Mouse (Mus musculus): ENCODE results near the gene Ppp1r36. TPM values are rescaled to one million over a fixed set of nuclear protein-coding genes. Genes with fewer than 3 reads are reported as not detected.
"Not testable (repeated sequence)": the region's sequence is repeated elsewhere in the genome, so short reads cannot be mapped to it uniquely, and the experiment has no call there.

Ppp1r36 gene
- total and polyA plus RNA-seq, 3 experiments: not detected

DNA sequence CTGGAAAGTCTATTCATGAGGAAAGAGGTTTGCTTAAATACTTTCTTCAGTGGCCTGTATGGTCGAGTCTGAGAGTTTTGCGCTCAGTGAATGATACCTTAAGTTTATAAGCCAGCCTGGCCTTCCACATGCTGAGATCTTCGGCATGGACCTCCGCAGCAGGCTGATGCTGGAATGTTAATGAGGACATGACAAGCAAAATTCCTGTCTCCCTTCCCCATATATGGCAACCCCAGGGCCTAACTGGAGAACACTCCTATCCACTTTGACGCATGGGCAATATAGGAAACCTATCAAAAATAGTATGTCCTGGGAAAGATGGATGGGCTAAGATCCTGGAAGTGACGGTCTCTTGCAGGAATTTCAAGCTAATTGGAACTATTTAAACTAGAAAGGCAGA lies 30.8 kb downstream of the Ppp1r36 start:
- Histone ChIP-seq H3K9me3 (replicated peaks; ENCODE audit: insufficient read depth, low read length) (no peaks in the 10 kb centered on the region), H3K36me3 (ENCODE audit: control insufficient read depth in 1 of 2, insufficient read depth in 2 of 2, low read length in 2 of 2) (peaks cover 14 to 27% of the 10 kb centered on the region in 2 experiments), H3K4me3 (ENCODE audit: control insufficient read depth in 1 of 2, insufficient read depth in 1 of 2, low read depth in 2 of 2, low read length in 2 of 2) (no peak overlapping the region), H3K79me2 (ENCODE audit: control insufficient read depth, insufficient read depth, low read length, poor library complexity) (peaks cover 43% of the 10 kb centered on the region), H3K9ac (ENCODE audit: control insufficient read depth, low read depth, low read length, poor library complexity, severe bottlenecking) (no peak overlapping the region), H3K27ac (ENCODE audit: control insufficient read depth, low read depth, low read length) (no peak overlapping the region), H3K27me3 (ENCODE audit: control insufficient read depth in 1 of 2, insufficient read depth in 2 of 2, low read length in 2 of 2) (no peaks in the 10 kb centered on the region), H3K4me1 (ENCODE audit: control insufficient read depth in 1 of 2, insufficient read depth in 2 of 2, low read length in 2 of 2) (peaks cover 0 to 10% of the 10 kb centered on the region in 2 experiments; a peak in 3 of 4 replicates)
- no peak for DNase-seq (ENCODE audit: low read depth, low spot score)
- no peak for TF ChIP-seq MYC (IDR thresholded peaks at IDR 0.05; ENCODE audit: low read depth, low read length)
- no peak for TF ChIP-seq CHD1 (IDR thresholded peaks at IDR 0.05; ENCODE audit: low read depth, low read length)
- TF ChIP-seq TCF12 (IDR thresholded peaks at IDR 0.05; ENCODE audit: low read depth, low read length): no peak
- no peak for TF ChIP-seq NRF1 (IDR thresholded peaks at IDR 0.05; ENCODE audit: insufficient read depth, low read depth, low read length, poor library complexity, severe bottlenecking)
- no peak for TF ChIP-seq POLR2AphosphoS2 (IDR thresholded peaks at IDR 0.05; ENCODE audit: low read length)
- TF ChIP-seq MEF2A (IDR thresholded peaks at IDR 0.05; ENCODE audit: extremely low read depth, insufficient replicate concordance, low read depth, low read length, poor library complexity, severe bottlenecking): no peak
- no peak for TF ChIP-seq USF2 (IDR thresholded peaks at IDR 0.05; ENCODE audit: borderline replicate concordance in 1 of 2, insufficient read depth in 1 of 2, low read depth in 1 of 2, low read length in 2 of 2)
- TF ChIP-seq ZMIZ1 (IDR thresholded peaks at IDR 0.05; ENCODE audit: low read depth, low read length): no peak
- no peak for TF ChIP-seq POLR2A (IDR thresholded peaks at IDR 0.05; ENCODE audit: control insufficient read depth in 1 of 2, insufficient read depth in 1 of 2, low read depth in 1 of 2, low read length in 2 of 2, poor library complexity in 1 of 2)
- no peak for TF ChIP-seq CHD2 (IDR thresholded peaks at IDR 0.05; ENCODE audit: low read length)

DNA sequence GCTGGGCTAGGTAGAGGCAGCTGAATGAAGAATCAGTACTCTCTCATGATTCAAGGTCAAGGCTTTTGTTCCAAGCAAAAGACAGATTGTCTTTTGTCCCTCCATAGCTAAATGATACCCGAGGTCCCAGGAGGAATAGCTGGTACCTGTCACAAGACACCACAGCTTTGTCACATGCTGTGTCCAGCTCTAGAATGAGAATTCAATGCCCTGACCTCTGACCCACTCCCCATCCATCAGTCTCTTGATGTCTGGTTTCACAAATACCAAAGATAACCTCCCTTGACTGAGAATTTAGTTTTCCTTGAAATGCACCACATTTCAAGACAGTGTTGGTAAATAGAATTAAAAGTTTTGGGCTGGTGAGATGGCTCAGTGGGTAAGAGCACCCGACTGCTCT lies 34.9 kb downstream of the Ppp1r36 start:
- no peak overlapping the region for H3K9ac ChIP-seq (ENCODE audit: control insufficient read depth, low read depth, low read length, poor library complexity, severe bottlenecking)
- H3K27ac ChIP-seq (ENCODE audit: control insufficient read depth, low read depth, low read length): no peak overlapping the region
- H3K4me3 ChIP-seq (ENCODE audit: control insufficient read depth in 1 of 2, insufficient read depth in 1 of 2, low read depth in 2 of 2, low read length in 2 of 2): no peak overlapping the region
- peaks cover 17% of the 10 kb centered on the region for H3K79me2 ChIP-seq (ENCODE audit: control insufficient read depth, insufficient read depth, low read length, poor library complexity)
- H3K36me3 ChIP-seq (ENCODE audit: control insufficient read depth in 1 of 2, insufficient read depth in 2 of 2, low read length in 2 of 2): peaks cover 0 to 25% of the 10 kb centered on the region in 2 experiments; a peak in 2 of 4 replicates
- no peaks in the 10 kb centered on the region for H3K27me3 ChIP-seq (ENCODE audit: control insufficient read depth in 1 of 2, insufficient read depth in 2 of 2, low read length in 2 of 2)
- no peak for DNase-seq (ENCODE audit: low read depth, low spot score)
- no peaks in the 10 kb centered on the region for H3K9me3 ChIP-seq (replicated peaks; ENCODE audit: insufficient read depth, low read length)
- TF ChIP-seq ZC3H11A (IDR thresholded peaks at IDR 0.05; ENCODE audit: low read depth, low read length): no peak
- TF ChIP-seq ELF1 (IDR thresholded peaks at IDR 0.05; ENCODE audit: low read depth, low read length): no peak
- TF ChIP-seq ZNF384 (IDR thresholded peaks at IDR 0.05; ENCODE audit: low read depth, low read length): no peak
- TF ChIP-seq SIN3A (IDR thresholded peaks at IDR 0.05; ENCODE audit: low read length): no peak
- no peak for TF ChIP-seq CTCF (IDR thresholded peaks at IDR 0.05 in 2 of 3, conservative IDR thresholded peaks at IDR 0.05 in 1 of 3; ENCODE audit: control insufficient read depth in 1 of 3, insufficient read depth in 1 of 3, low read depth in 2 of 3, low read length in 3 of 3, poor library complexity in 1 of 3, severe bottlenecking in 1 of 3)
- TF ChIP-seq POLR2AphosphoS2 (IDR thresholded peaks at IDR 0.05; ENCODE audit: low read length): no peak
- no peak for TF ChIP-seq POLR2A (IDR thresholded peaks at IDR 0.05; ENCODE audit: control insufficient read depth in 1 of 2, insufficient read depth in 1 of 2, low read depth in 1 of 2, low read length in 2 of 2, poor library complexity in 1 of 2)
- no peak for TF ChIP-seq GATA1 (IDR thresholded peaks at IDR 0.05; ENCODE audit: low read depth, low read length)
- no peak for TF ChIP-seq MAFK (IDR thresholded peaks at IDR 0.05; ENCODE audit: borderline replicate concordance, low read depth, low read length)
- TF ChIP-seq POLR2AphosphoS5 (IDR thresholded peaks at IDR 0.05; ENCODE audit: borderline replicate concordance, low read depth, low read length): no peak
- TF ChIP-seq TBP (IDR thresholded peaks at IDR 0.05; ENCODE audit: low read depth, low read length): no peak
- no peak for TF ChIP-seq BHLHE40 (IDR thresholded peaks at IDR 0.05; ENCODE audit: borderline replicate concordance, low read depth, low read length)
- no peak for TF ChIP-seq TAL1 (IDR thresholded peaks at IDR 0.05; ENCODE audit: low read length)
- no peak for TF ChIP-seq MYC (IDR thresholded peaks at IDR 0.05; ENCODE audit: low read depth, low read length)
- no peak for TF ChIP-seq TCF12 (IDR thresholded peaks at IDR 0.05; ENCODE audit: low read depth, low read length)
- TF ChIP-seq MAX (IDR thresholded peaks at IDR 0.05; ENCODE audit: low read length): no peak
- no peaks in the 10 kb centered on the region for H3K4me1 ChIP-seq (ENCODE audit: control insufficient read depth in 1 of 2, insufficient read depth in 2 of 2, low read length in 2 of 2)

DNA sequence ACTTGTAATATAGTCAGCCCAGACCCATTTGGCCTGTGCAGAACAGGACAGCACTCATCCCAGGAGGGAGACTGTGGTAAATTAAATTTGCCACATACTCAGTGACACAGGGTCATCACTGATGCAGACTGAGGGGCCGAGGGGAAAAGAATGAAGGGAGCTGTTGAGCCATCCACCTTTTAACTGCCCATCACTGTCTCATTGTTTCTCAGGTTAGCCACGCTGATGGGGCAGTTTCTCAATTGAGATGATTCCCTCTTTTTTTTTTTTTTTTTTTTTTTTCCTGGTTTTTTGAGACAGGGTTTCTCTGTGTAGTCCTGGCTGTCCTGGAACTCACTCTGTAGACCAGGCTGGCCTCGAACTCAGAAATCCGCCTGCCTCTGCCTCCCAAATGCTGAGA lies 41.1 kb downstream of the Ppp1r36 start:
- not testable (repeated sequence) for H3K4me3 ChIP-seq (ENCODE audit: control insufficient read depth in 1 of 2, insufficient read depth in 1 of 2, low read depth in 2 of 2, low read length in 2 of 2); H3K27ac ChIP-seq (ENCODE audit: control insufficient read depth, low read depth, low read length); H3K9me3 ChIP-seq (replicated peaks; ENCODE audit: insufficient read depth, low read length); DNase-seq (ENCODE audit: low read depth, low spot score); H3K27me3 ChIP-seq (ENCODE audit: control insufficient read depth in 1 of 2, insufficient read depth in 2 of 2, low read length in 2 of 2); H3K4me1 ChIP-seq (ENCODE audit: control insufficient read depth in 1 of 2, insufficient read depth in 2 of 2, low read length in 2 of 2); H3K79me2 ChIP-seq (ENCODE audit: control insufficient read depth, insufficient read depth, low read length, poor library complexity); H3K9ac ChIP-seq (ENCODE audit: control insufficient read depth, low read depth, low read length, poor library complexity, severe bottlenecking); H3K36me3 ChIP-seq (ENCODE audit: control insufficient read depth in 1 of 2, insufficient read depth in 2 of 2, low read length in 2 of 2)

Data from MEL (cell line).